Mouse (Mus musculus): ENCODE measurements around the gene 4930596D02Rik.

Gene 4930596D02Rik

GRCm38 (mm10) chr14:35811878-35812277, at the start of gene 4930596D02Rik:
TSS of gene 4930596D02Rik (minus strand) at chr14:35811978.
- DNase-seq (ENCODE audit: low read depth, low spot score), result no peak

DNA sequence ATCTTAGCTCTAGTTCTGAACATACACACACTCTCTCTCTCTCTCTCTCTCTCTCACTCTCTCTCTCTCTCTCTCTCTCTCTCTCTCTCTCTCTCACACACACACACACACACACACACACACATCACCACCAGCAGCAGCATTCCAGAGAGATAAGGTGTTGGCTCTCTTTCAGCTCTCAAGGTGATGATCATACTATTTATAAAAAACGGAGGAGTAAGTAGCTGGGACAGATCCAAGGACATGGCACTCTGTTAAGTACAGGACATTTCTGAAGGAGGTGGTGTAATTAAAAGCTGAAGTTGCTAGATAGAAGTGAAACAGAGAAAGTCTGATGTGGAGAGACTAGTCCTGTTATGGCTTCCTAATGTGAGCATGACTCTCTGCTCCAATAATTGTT, 41.5 kb upstream of the 4930596D02Rik start:
- DNase-seq (ENCODE audit: low read depth, low spot score), result no peak

DNA sequence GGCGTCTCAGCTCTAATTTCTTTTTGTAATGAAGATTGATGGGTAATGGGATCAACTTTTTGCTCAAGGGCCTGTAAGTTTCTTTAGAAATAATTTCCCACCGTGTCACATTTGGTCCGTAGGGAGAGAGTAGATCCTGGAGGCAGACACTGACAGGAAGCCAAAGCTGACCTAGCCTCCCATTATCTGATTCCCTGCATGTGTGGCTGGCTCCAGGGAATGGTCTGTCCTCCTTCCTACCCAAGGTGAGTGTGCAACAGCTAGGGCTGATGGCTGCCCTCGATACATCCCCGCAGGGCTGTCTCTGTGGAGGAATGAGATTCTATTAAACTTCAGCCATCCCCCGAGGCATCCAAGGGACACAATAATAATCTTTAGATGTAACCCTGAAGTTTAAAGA, 33.5 kb upstream of the 4930596D02Rik start:
- no peak for DNase-seq (ENCODE audit: low read depth, low spot score)

DNA sequence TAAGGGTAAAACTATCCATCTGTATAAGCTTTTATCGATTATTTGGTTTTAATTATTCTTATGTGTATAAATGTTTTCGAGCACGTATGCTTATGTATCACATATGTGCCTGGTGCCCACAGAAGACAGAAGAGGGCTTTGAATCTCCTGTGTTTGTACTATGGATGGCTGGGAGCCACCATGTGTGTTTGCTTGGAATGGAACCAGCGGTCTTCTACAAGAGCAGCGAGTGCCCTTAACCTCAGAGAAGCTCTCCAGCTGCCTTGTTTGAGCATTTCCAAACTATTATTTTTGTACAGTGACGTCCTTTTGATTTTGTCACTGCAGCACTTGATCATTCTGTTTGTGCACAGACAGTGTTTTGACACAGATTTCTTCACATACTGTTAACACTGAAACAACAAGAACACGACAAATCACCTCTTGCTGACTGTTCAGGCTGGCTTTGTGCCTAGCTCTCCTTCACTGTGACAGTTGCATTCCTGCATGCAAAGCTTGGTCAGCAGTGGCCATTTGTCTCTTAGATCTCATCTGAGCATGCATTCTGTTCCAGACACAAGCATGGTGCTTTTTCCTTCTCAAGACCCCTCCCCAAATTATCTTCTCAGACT, 30.4 kb upstream of the 4930596D02Rik start:
- no peak for DNase-seq (ENCODE audit: low read depth, low spot score)

DNA sequence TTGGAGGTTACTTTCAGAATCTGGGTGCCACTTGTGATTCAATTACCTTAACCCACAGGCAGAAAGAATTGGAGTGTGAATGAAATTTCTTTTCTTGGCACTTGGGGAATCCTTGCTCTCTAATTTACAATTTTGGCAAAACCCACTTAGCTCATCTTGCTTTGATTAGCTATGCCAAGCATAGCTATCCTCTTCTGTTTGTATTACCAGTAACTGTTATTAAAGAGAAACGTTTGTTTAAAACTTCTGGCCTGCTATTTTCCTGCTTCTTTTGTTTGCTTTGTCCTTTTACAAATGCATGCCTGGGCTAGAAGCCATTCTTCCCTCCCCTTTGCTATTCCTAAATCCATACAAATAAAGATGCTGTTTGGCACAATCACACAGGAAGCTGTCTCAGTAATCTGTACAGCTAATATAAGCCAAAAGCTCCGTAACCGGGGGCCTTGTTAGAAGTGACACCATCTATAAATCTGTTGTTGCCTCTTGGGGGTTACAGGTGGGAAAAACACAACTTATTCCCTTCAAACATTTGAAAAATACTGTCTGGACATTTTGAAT, 19.0 kb downstream of the 4930596D02Rik start:
- DNase-seq (ENCODE audit: low read depth, low spot score), result no peak

DNA sequence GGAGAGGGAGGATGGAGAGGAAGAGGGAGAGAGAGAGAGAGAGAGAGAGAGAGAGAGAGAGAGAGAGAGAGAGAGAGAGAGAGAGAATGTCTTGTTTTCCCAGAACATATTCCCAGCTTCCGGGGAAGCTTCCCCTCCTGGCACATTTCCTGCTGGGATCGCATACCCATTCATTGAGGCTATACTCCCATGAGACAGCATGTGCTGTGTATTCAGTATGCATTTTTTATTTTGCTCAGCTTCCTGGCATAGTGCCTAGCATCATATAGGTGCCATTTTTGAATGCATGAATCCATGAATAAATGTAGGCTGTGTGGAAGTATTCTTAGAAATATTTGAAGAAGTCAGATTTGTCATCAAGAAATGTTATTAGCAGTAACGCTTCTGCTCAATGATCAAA, 31.7 kb downstream of the 4930596D02Rik start:
- DNase-seq (ENCODE audit: low read depth, low spot score), result no peak

GRCm38 (mm10) chr14:35773306-35773705, 38.5 kb downstream of the 4930596D02Rik start:
- no peak for DNase-seq (ENCODE audit: low read depth, low spot score)
